Mouse (Mus musculus): Measurements from ENCODE around the gene Ss18l1.

- no peak for TF ChIP-seq TCF12 (IDR thresholded peaks at IDR 0.05; ENCODE audit: low read depth, low read length)
- no peak for TF ChIP-seq CTCF (IDR thresholded peaks at IDR 0.05 in 2 of 3, conservative IDR thresholded peaks at IDR 0.05 in 1 of 3; ENCODE audit: control insufficient read depth in 1 of 3, insufficient read depth in 1 of 3, low read depth in 2 of 3, low read length in 3 of 3, poor library complexity in 1 of 3, severe bottlenecking in 1 of 3)
- no peak for TF ChIP-seq POLR2A (IDR thresholded peaks at IDR 0.05; ENCODE audit: control insufficient read depth in 1 of 2, insufficient read depth in 1 of 2, low read depth in 1 of 2, low read length in 2 of 2, poor library complexity in 1 of 2)
These were observed 19.6 kb upstream of the Ss18l1 start for GRCm38 (mm10) chr2:180022751-180023150.

Data from MEL (cell line).